Mouse (Mus musculus) lung, adult 10 weeks (tissue): ENCODE measurements around the gene Glipr1. TPM values are rescaled to one million over a fixed set of nuclear protein-coding genes. Genes with fewer than 3 reads are reported as not detected.

Source experiments
- polyA plus RNA-seq: library from polyadenylated mRNA; stranded (reverse); fragments of 350-450 nt; fragmentation: Illumina TruSeq; extraction: RNeasy Lipid Tissue Mini Kit (QIAGEN cat#74804); gene quantifications from one replicate; pipeline ENCODE4 v1.2.3, GENCODE M21; 2014; ENCODE audit warnings: low read depth, low replicate concordance; ENCODE audit not compliant: insufficient read depth

The Glipr1 gene
- 25.3 TPM for polyA plus RNA-seq

GRCm38 (mm10) chr10:112002544-112003215, at the start of gene Glipr1:
Glipr1 (minus strand) TSS chr10:112002631.

GRCm38 (mm10) chr10:111972542-111973361, 29.7 kb downstream of the Glipr1 start, which contains the start of gene Krr1:
Krr1 (plus strand) TSS chr10:111972664.

Other genes starting within 250 kb of the Glipr1 start
- 18.9 TPM for gene Krr1, start 30.0 kb downstream of the Glipr1 start, polyA plus RNA-seq
- gene Glipr1l1, start 57.6 kb upstream of the Glipr1 start, polyA plus RNA-seq, result not detected
- not detected for gene Glipr1l2, start 80.7 kb upstream of the Glipr1 start, polyA plus RNA-seq
- gene Glipr1l3, start 157.7 kb upstream of the Glipr1 start, polyA plus RNA-seq, result not detected
- gene Caps2, start 161.0 kb upstream of the Glipr1 start, polyA plus RNA-seq, result 0.39 TPM